Mouse (Mus musculus) heart, adult 2 months (tissue): ENCODE measurements around the gene Clec2d. TPM values are rescaled to one million over a fixed set of nuclear protein-coding genes. Genes with fewer than 3 reads are reported as not detected.

Experiments used
- DNase-seq, 2 experiments: peaks; one replicate each; pipeline ENCODE4 v3.0.0; 2021
- H3K27ac ChIP-seq: fragments of 200-600 bp; 2 replicates; pipeline ENCODE4 v1.8.1; 2022
- H3K27me3 ChIP-seq: fragments of 200-500 bp; 2 replicates; pipeline ENCODE4 v1.6.1; 2012; ENCODE audit warnings: mild to moderate bottlenecking, low read length, inconsistent platforms, mixed read lengths; ENCODE audit not compliant: control insufficient read depth, insufficient read depth
- H3K36me3 ChIP-seq: fragments of 200-500 bp; 2 replicates; pipeline ENCODE4 v1.6.1; 2012; ENCODE audit warnings: low read length, inconsistent platforms; ENCODE audit not compliant: control insufficient read depth, insufficient read depth
- H3K4me1 ChIP-seq: fragments of 200-500 bp; 2 replicates; pipeline ENCODE4 v1.6.1; 2011; ENCODE audit warnings: low read length; ENCODE audit not compliant: control insufficient read depth, insufficient read depth
- H3K4me3 ChIP-seq: fragments of 200-600 bp; 2 replicates; pipeline ENCODE4 v1.8.1; 2022
- H3K79me2 ChIP-seq: fragments of 200-500 bp; replicated peaks from 2 replicates; pipeline ENCODE4 v1.6.1; 2012; ENCODE audit warnings: mild to moderate bottlenecking, inconsistent platforms, low read length, moderate library complexity, mixed read lengths; ENCODE audit not compliant: control insufficient read depth, insufficient read depth
- H3K9ac ChIP-seq: fragments of 200-500 bp; 2 replicates; pipeline ENCODE4 v1.6.1; 2012; ENCODE audit warnings: low read depth, mild to moderate bottlenecking, control low read depth, inconsistent platforms, low read length, mixed read lengths
- CTCF ChIP-seq: fragments of 200-600 bp; IDR thresholded peaks from 2 replicates; pipeline ENCODE4 v1.8.1; 2022; ENCODE audit warnings: antibody characterized with exemption, mild to moderate bottlenecking, moderate library complexity
- EP300 ChIP-seq: fragments of 200-500 bp; IDR thresholded peaks from 2 replicates; pipeline ENCODE4 v1.6.1; 2011; ENCODE audit warnings: low read depth, low read length, control low read depth; ENCODE audit not compliant: insufficient read depth
- POLR2A ChIP-seq: fragments of 200-500 bp; IDR thresholded peaks from 2 replicates; pipeline ENCODE4 v1.6.1; 2011; ENCODE audit warnings: mild to moderate bottlenecking, low read depth, low read length, control low read depth; ENCODE audit not compliant: insufficient read depth
- WGBS: fragments of 180-500 bp; shearing (Covaris S2); methylation state at CpG from one replicate; pipeline ENCODE4 v1.1.7; 2018; 5-methylcytosine and 5-hydroxymethylcytosine counted together
- intact Hi-C: fragments of 180-260 bp; cut with DNase I; formaldehyde crosslinking; loops from one replicate; pipeline ENCODE4 v1.15.1; 2025
- polyA plus RNA-seq: library from polyadenylated mRNA; depleted of rRNA; stranded (reverse); fragments of >200 nt; gene quantifications from 2 replicates; pipeline ENCODE4 v1.2.3, GENCODE M21; 2012
- total RNA-seq, 2 experiments: library from RNA; stranded (reverse); gene quantifications; 2 replicates each; pipeline ENCODE4 v1.2.3; 2021

The Clec2d gene
- total and polyA plus RNA-seq, 3 experiments, result 28.7 to 40.7 (median 32.4) TPM

GRCm38 (mm10) chr6:129212421-129213195 lies 32.2 kb downstream of the Clec2d start:
- no peak for DNase-seq
- peaks cover 19% of the 10 kb centered on the region for H3K4me1 ChIP-seq
- no peaks in the 10 kb centered on the region for H3K27me3 ChIP-seq
- peak overlapping the region; percentile 29 for H3K27ac ChIP-seq
- H3K9ac ChIP-seq, result no peak overlapping the region
- no peak for TF ChIP-seq POLR2A
- no peak for TF ChIP-seq CTCF
- no peak for TF ChIP-seq EP300
- intact Hi-C loops, result no loop called here
- no peak overlapping the region for H3K4me3 ChIP-seq
- H3K36me3 ChIP-seq, result peaks cover 28% of the 10 kb centered on the region
- no peaks in the 10 kb centered on the region for H3K79me2 ChIP-seq

- H3K9ac ChIP-seq, result no peak overlapping the region
- no peaks in the 10 kb centered on the region for H3K79me2 ChIP-seq
- 35% methylated on average over 1 of the region's 1 CpGs for WGBS
- no peak for DNase-seq
- TF ChIP-seq POLR2A (no peak), EP300 (no peak), CTCF (no peak)
- peaks cover 21% of the 10 kb centered on the region for H3K4me1 ChIP-seq
- intact Hi-C loops, result no loop called here
- no peak overlapping the region for H3K4me3 ChIP-seq
- peak overlapping the region; percentile 29; the same call in 1 of the 2 replicates for H3K27ac ChIP-seq
- H3K36me3 ChIP-seq, result peaks cover 28% of the 10 kb centered on the region
- H3K27me3 ChIP-seq, result no peaks in the 10 kb centered on the region
Observed at GRCm38 (mm10) chr6:129213497-129213896, 33.1 kb downstream of the Clec2d start.

- no peaks in the 10 kb centered on the region for H3K79me2 ChIP-seq
- H3K36me3 ChIP-seq, result peaks cover 28% of the 10 kb centered on the region
- DNase-seq, result no peak
- H3K27me3 ChIP-seq, result no peaks in the 10 kb centered on the region
- no peak overlapping the region for H3K4me3 ChIP-seq
- 84% methylated on average over 2 of the region's 2 CpGs for WGBS
- intact Hi-C loops, result no loop called here
- H3K9ac ChIP-seq, result no peak overlapping the region
- TF ChIP-seq CTCF (no peak), EP300 (no peak), POLR2A (no peak)
- H3K27ac ChIP-seq, result peak overlapping the region; percentile 76; the same call in 1 of the 2 replicates
- peaks cover 21% of the 10 kb centered on the region for H3K4me1 ChIP-seq
Observed at GRCm38 (mm10) chr6:129214263-129214662, 33.8 kb downstream of the Clec2d start.

GRCm38 (mm10) chr6:129215053-129215452 lies 34.6 kb downstream of the Clec2d start:
- intact Hi-C loops, result no loop called here
- Histone ChIP-seq H3K27me3 (no peaks in the 10 kb centered on the region), H3K36me3 (peaks cover 30% of the 10 kb centered on the region), H3K4me1 (peaks cover 21% of the 10 kb centered on the region), H3K27ac (peak overlapping the region; percentile 76), H3K4me3 (no peak overlapping the region), H3K9ac (no peak overlapping the region), H3K79me2 (no peaks in the 10 kb centered on the region)
- WGBS, result 62% methylated on average over 2 of the region's 2 CpGs
- TF ChIP-seq POLR2A, result no peak
- TF ChIP-seq EP300, result no peak
- no peak for TF ChIP-seq CTCF
- DNase-seq, result no peak

GRCm38 (mm10) chr6:129215886-129216637 lies 35.6 kb downstream of the Clec2d start:
- Histone ChIP-seq H3K27me3 (no peaks in the 10 kb centered on the region), H3K36me3 (peaks cover 30% of the 10 kb centered on the region), H3K9ac (no peak overlapping the region), H3K27ac (peak overlapping the region; percentile 76), H3K4me1 (peaks cover 23% of the 10 kb centered on the region), H3K79me2 (no peaks in the 10 kb centered on the region), H3K4me3 (no peak overlapping the region)
- 39% methylated on average over 7 of the region's 7 CpGs for WGBS
- DNase-seq, result peak in 1 of 2 experiments; percentile 59
- intact Hi-C loops, result loop anchor here (1.0 to 2.0 kb wide), 2 partner anchors 15 to 36 kb away; partner anchors contain the start of gene Clec2d
- TF ChIP-seq CTCF (no peak), EP300 (no peak), POLR2A (no peak)

- Histone ChIP-seq H3K79me2 (no peaks in the 10 kb centered on the region), H3K27ac (peak overlapping the region; percentile 76), H3K9ac (no peak overlapping the region), H3K4me1 (peaks cover 23% of the 10 kb centered on the region), H3K36me3 (peaks cover 30% of the 10 kb centered on the region), H3K27me3 (no peaks in the 10 kb centered on the region), H3K4me3 (no peak overlapping the region)
- WGBS, result 80% methylated on average over 3 of the region's 3 CpGs
- TF ChIP-seq EP300 (no peak), CTCF (no peak), POLR2A (no peak)
- DNase-seq, result no peak
- intact Hi-C loops, result loop anchor here (1.0 to 2.0 kb wide), 2 partner anchors 14 to 36 kb away; partner anchors contain the start of gene Clec2d
Observed at GRCm38 (mm10) chr6:129216721-129217230, 36.4 kb downstream of the Clec2d start.
